Mouse (Mus musculus): Measurements from ENCODE around the gene Hoxc4. TPM values are rescaled to one million over a fixed set of nuclear protein-coding genes. Genes with fewer than 3 reads are reported as not detected.

The Hoxc4 gene
- polyA plus RNA-seq (2014; fragmentation: Nextera tagmentation; extraction: Ambion mirVana): 7.4 and 8.6 TPM in 2 replicates

DNA sequence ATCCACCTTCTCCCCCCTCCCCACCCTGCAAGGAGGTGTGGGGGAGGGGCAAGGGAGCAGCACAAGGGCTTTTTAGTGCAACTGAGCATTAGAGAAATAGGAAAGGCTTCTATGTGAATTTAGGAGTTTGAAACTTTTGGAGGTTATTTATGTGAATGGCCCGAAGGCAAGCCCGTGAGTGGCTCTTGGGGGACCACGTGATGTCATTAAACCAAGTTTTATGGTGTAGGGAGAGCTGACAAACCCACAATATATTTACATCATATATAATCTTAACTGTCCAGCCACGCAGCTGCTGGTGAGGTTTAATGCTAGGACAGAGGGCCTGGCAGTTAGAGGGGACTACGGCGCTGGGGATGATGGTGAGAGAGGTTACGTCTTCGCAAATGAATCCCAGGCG lies at the start of gene Hoxc4:
TSS of gene Hoxc4 (plus strand) at position 299 of the 400 bp plus-strand sequence.
- peak within 1 kb of the TSS; percentile 20; the same call in 1 of the 2 replicates for H3K4me3 ChIP-seq (ENCODE audit: low read length)
- H3K4me1 ChIP-seq (ENCODE audit: control insufficient read depth, insufficient read depth, low read length): peaks cover 75% of the 10 kb centered on the region
- no peaks in the 10 kb centered on the region; the same call in 1 of the 2 replicates for H3K36me3 ChIP-seq (ENCODE audit: control insufficient read depth, insufficient read depth, low read length)
- no peaks in the 10 kb centered on the region for H3K9me3 ChIP-seq (ENCODE audit: control insufficient read depth, low read length)
- 15% methylated on average over 9 of the region's 9 CpGs for WGBS
- H3K4me2 ChIP-seq (replicated peaks; ENCODE audit: low read depth, low read length): peak within 1 kb of the TSS; percentile 33
- peak within 1 kb of the TSS; percentile 47; the same call in 1 of the 2 replicates for H3K9ac ChIP-seq (ENCODE audit: low read depth, low read length)
- H3K27ac ChIP-seq (ENCODE audit: low read depth, low read length): peak within 1 kb of the TSS; percentile 73
- ATAC-seq (ENCODE audit: low FRiP score, low TSS enrichment): peak; percentile 34; the same call in 1 of the 2 replicates
- H3K27me3 ChIP-seq (ENCODE audit: control insufficient read depth, insufficient read depth, low read length): peaks cover 8% of the 10 kb centered on the region; the same call in 1 of the 2 replicates

DNA sequence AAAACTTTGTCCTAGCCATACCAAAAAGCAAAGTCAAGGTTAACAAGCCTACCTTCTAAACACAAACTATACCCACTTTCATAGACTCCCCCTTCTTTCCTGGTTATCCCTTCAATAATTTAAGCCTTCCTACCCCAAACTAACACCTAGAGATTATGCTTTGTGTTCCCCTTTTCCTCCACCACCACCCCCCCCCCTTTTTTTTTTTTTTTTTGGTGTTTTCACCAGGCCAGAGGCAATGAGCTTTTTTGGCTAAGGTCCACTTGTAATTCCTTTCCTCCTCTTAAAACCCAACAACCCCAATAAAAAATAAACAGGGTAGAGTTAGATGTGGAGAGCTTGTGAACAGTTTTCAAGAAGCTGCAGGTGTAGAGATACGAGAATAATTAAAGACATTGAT lies 49.4 kb upstream of the Hoxc4 start:
- ATAC-seq (ENCODE audit: low FRiP score, low TSS enrichment): no peak
- peak overlapping the region; percentile 89 for H3K4me2 ChIP-seq (replicated peaks; ENCODE audit: low read depth, low read length)
- 23% methylated on average over 1 of the region's 1 CpGs for WGBS
- peaks cover 4% of the 10 kb centered on the region; the same call in 1 of the 2 replicates for H3K4me1 ChIP-seq (ENCODE audit: control insufficient read depth, insufficient read depth, low read length)
- peak overlapping the region; percentile 80 for H3K9ac ChIP-seq (ENCODE audit: low read depth, low read length)
- peaks cover 17% of the 10 kb centered on the region; the same call in 1 of the 2 replicates for H3K27me3 ChIP-seq (ENCODE audit: control insufficient read depth, insufficient read depth, low read length)
- H3K27ac ChIP-seq (ENCODE audit: low read depth, low read length): peak overlapping the region; percentile 44; the same call in 1 of the 2 replicates
- peak overlapping the region; percentile 70 for H3K4me3 ChIP-seq (ENCODE audit: low read length)
- no peaks in the 10 kb centered on the region for H3K9me3 ChIP-seq (ENCODE audit: control insufficient read depth, low read length)
- no peaks in the 10 kb centered on the region for H3K36me3 ChIP-seq (ENCODE audit: control insufficient read depth, insufficient read depth, low read length)

DNA sequence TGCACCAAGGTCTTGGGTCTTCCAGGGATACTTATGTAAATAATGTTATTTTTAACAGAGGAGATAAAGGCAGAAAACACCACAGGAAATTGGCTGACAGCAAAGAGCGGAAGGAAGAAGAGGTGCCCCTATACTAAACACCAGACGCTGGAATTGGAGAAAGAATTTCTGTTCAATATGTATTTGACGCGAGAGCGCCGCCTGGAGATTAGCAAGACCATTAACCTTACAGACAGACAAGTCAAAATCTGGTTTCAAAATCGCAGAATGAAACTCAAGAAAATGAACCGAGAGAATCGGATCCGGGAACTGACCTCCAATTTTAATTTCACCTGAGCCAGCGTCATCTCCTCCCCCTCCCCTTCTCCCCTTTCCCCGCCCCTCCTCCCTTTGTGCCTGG lies 48.0 kb upstream of the Hoxc4 start:
- Histone ChIP-seq H3K27ac (ENCODE audit: low read depth, low read length) (peak overlapping the region; percentile 89; the same call in 1 of the 2 replicates), H3K27me3 (ENCODE audit: control insufficient read depth, insufficient read depth, low read length) (peaks cover 14% of the 10 kb centered on the region; the same call in 1 of the 2 replicates), H3K36me3 (ENCODE audit: control insufficient read depth, insufficient read depth, low read length) (no peaks in the 10 kb centered on the region), H3K4me3 (ENCODE audit: low read length) (peak overlapping the region; percentile 70), H3K4me1 (ENCODE audit: control insufficient read depth, insufficient read depth, low read length) (peaks cover 4% of the 10 kb centered on the region; the same call in 1 of the 2 replicates), H3K4me2 (replicated peaks; ENCODE audit: low read depth, low read length) (peak overlapping the region; percentile 89), H3K9ac (ENCODE audit: low read depth, low read length) (peak overlapping the region; percentile 80), H3K9me3 (ENCODE audit: control insufficient read depth, low read length) (no peaks in the 10 kb centered on the region)
- WGBS: under 1% methylated on average over 12 of the region's 12 CpGs
- ATAC-seq (ENCODE audit: low FRiP score, low TSS enrichment): no peak

DNA sequence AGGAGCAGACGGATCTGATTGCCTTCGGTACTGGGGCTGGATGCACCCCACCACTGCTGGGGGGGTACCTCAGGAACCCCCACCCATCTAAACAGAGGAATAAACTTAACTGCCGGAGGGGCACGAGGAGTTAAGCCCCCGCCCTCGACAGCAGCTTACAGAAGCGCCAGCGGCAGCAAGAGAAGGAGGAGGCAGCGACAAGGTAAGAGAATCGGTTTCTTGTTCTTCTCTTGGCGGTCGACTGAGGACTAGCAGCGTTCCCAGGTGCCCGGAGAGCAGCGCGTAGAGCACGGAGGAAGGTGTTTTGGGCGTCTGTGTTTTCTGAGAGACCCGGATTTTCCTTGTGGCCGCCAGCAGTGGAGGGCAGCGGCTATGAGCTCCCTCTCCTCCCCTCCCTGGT lies 46.5 kb upstream of the Hoxc4 start:
- ATAC-seq (ENCODE audit: low FRiP score, low TSS enrichment): no peak
- Histone ChIP-seq H3K4me3 (ENCODE audit: low read length) (peak overlapping the region; percentile 70), H3K9ac (ENCODE audit: low read depth, low read length) (peak overlapping the region; percentile 80)

DNA sequence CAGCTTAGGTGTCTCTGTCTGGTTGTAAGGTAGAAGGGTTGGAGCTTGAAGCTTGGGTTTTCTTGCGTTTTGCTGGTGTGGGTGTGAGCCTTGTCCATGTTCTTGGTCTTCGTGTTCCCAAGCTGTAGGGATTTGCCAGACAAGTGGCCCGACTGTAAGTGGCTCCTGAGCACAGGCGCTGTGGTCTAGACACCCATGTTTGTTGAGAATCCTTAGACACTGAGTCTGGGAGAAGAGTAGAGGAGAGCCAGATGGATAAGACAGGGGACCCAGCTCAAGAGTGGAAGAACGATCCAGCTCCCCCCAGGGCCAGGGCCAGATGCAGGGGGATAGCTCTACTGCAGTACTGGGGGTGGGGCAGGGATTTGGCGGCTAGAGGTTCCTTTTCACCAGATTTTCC lies 46.0 kb upstream of the Hoxc4 start:
- Histone ChIP-seq H3K4me3 (ENCODE audit: low read length) (peak overlapping the region; percentile 70), H3K36me3 (ENCODE audit: control insufficient read depth, insufficient read depth, low read length) (no peaks in the 10 kb centered on the region), H3K4me1 (ENCODE audit: control insufficient read depth, insufficient read depth, low read length) (peaks cover 8% of the 10 kb centered on the region), H3K4me2 (replicated peaks; ENCODE audit: low read depth, low read length) (peak overlapping the region; percentile 89), H3K9me3 (ENCODE audit: control insufficient read depth, low read length) (no peaks in the 10 kb centered on the region), H3K9ac (ENCODE audit: low read depth, low read length) (peak overlapping the region; percentile 80), H3K27me3 (ENCODE audit: control insufficient read depth, insufficient read depth, low read length) (peaks cover 14% of the 10 kb centered on the region), H3K27ac (ENCODE audit: low read depth, low read length) (peak overlapping the region; percentile 89)
- 2% methylated on average over 6 of the region's 6 CpGs for WGBS
- no peak for ATAC-seq (ENCODE audit: low FRiP score, low TSS enrichment)

More for the DNA sequence above, 46.5 kb upstream of the Hoxc4 start:
- Histone ChIP-seq H3K36me3 (ENCODE audit: control insufficient read depth, insufficient read depth, low read length) (no peaks in the 10 kb centered on the region), H3K9me3 (ENCODE audit: control insufficient read depth, low read length) (no peaks in the 10 kb centered on the region), H3K27me3 (ENCODE audit: control insufficient read depth, insufficient read depth, low read length) (peaks cover 14% of the 10 kb centered on the region), H3K4me1 (ENCODE audit: control insufficient read depth, insufficient read depth, low read length) (peaks cover 4% of the 10 kb centered on the region; the same call in 1 of the 2 replicates), H3K27ac (ENCODE audit: low read depth, low read length) (peak overlapping the region; percentile 89), H3K4me2 (replicated peaks; ENCODE audit: low read depth, low read length) (peak overlapping the region; percentile 89)
- WGBS: 3% methylated on average over 21 of the region's 21 CpGs

DNA sequence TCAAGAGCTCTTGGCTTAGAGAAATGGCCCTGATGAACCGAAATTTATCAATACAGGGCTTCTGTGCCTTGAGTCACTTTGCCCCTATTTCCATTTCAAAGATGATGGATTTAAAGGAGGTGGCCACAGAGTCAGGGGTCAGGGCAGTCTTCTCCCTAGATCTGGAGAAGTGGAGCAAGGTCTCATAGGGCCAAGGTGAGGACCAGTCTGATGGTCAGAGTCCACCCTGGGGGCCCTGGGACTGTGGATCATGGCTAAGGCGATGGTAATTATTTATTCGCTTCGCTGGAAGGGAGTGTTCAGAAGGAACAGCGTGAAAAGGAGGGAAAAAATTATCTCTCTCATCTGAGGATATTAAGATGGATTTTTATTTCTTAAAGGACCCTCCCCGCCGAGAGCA lies 43.7 kb upstream of the Hoxc4 start:
- Histone ChIP-seq H3K27me3 (ENCODE audit: control insufficient read depth, insufficient read depth, low read length) (peaks cover 14% of the 10 kb centered on the region), H3K27ac (ENCODE audit: low read depth, low read length) (peak overlapping the region; percentile 96), H3K36me3 (ENCODE audit: control insufficient read depth, insufficient read depth, low read length) (no peaks in the 10 kb centered on the region), H3K4me3 (ENCODE audit: low read length) (peak overlapping the region; percentile 70), H3K4me1 (ENCODE audit: control insufficient read depth, insufficient read depth, low read length) (peaks cover 25% of the 10 kb centered on the region), H3K4me2 (replicated peaks; ENCODE audit: low read depth, low read length) (peak overlapping the region; percentile 89), H3K9ac (ENCODE audit: low read depth, low read length) (peak overlapping the region; percentile 99), H3K9me3 (ENCODE audit: control insufficient read depth, low read length) (no peaks in the 10 kb centered on the region)
- ATAC-seq (ENCODE audit: low FRiP score, low TSS enrichment): no peak
- 2% methylated on average over 7 of the region's 7 CpGs for WGBS

DNA sequence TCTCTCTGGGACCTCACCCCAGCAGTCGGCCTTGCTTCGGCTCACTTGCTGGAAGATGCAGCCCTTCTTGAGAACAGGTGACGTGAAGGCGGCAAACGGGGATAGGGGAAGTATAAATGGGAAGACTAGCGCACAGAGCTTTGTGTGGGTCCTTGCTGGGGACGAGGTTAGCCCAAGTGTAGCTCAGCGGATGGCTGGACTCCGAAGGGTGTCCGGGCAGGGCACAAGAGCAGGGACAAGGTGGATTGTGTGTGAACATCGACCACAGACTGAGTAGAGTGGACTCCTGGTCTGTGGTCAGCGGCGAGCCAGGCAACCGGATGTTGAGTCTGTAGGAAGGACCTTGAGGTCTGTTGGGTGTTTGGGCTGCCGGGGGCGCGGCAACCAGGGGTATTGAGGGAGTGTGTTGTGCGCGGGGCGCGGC lies 43.0 kb upstream of the Hoxc4 start:
- peak; percentile 24; the same call in 1 of the 2 replicates for ATAC-seq (ENCODE audit: low FRiP score, low TSS enrichment)
- peak overlapping the region; percentile 99 for H3K9ac ChIP-seq (ENCODE audit: low read depth, low read length)
- peak overlapping the region; percentile 89 for H3K4me2 ChIP-seq (replicated peaks; ENCODE audit: low read depth, low read length)
- peak overlapping the region; percentile 70 for H3K4me3 ChIP-seq (ENCODE audit: low read length)
- peaks cover 14% of the 10 kb centered on the region for H3K27me3 ChIP-seq (ENCODE audit: control insufficient read depth, insufficient read depth, low read length)
- no peaks in the 10 kb centered on the region for H3K9me3 ChIP-seq (ENCODE audit: control insufficient read depth, low read length)
- no peaks in the 10 kb centered on the region for H3K36me3 ChIP-seq (ENCODE audit: control insufficient read depth, insufficient read depth, low read length)
- under 1% methylated on average over 21 of the region's 21 CpGs for WGBS
- H3K4me1 ChIP-seq (ENCODE audit: control insufficient read depth, insufficient read depth, low read length): peaks cover 25% of the 10 kb centered on the region
- peak overlapping the region; percentile 96 for H3K27ac ChIP-seq (ENCODE audit: low read depth, low read length)

DNA sequence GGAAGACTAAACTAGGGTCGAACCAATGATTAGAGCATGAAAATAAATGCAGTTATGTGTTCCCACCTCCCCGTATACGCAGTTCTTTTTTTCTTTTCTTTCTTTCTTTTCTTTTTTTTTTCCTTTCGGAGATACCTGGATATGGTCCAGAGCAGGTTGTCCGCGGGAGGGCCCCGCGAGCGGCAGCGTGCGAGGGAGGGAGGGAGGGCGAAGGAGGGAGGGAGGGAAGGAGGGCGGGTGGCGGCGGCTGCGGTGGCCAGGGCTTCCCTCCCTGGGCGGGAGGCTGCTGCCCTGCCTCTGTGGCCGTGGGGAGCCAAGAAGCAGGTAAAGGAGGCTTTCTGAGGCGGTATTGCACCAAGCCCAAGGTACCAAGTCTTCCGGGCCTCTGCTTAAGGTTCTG lies 42.6 kb upstream of the Hoxc4 start, which contains the start of gene Hoxc9:
TSS of gene Hoxc9 (plus strand) at position 269 of the 400 bp plus-strand sequence.
- Histone ChIP-seq H3K4me1 (ENCODE audit: control insufficient read depth, insufficient read depth, low read length) (peaks cover 23% of the 10 kb centered on the region), H3K27me3 (ENCODE audit: control insufficient read depth, insufficient read depth, low read length) (peaks cover 14% of the 10 kb centered on the region), H3K4me3 (ENCODE audit: low read length) (peak within 1 kb of the TSS; percentile 70), H3K9ac (ENCODE audit: low read depth, low read length) (peak within 1 kb of the TSS; percentile 99), H3K9me3 (ENCODE audit: control insufficient read depth, low read length) (no peaks in the 10 kb centered on the region), H3K36me3 (ENCODE audit: control insufficient read depth, insufficient read depth, low read length) (no peaks in the 10 kb centered on the region), H3K4me2 (replicated peaks; ENCODE audit: low read depth, low read length) (peak within 1 kb of the TSS; percentile 89), H3K27ac (ENCODE audit: low read depth, low read length) (peak within 1 kb of the TSS; percentile 96)
- ATAC-seq (ENCODE audit: low FRiP score, low TSS enrichment): no peak
- 2% methylated on average over 15 of the region's 20 CpGs for WGBS
